Mouse (Mus musculus): ENCODE results near the gene Map2k4. TPM values are rescaled to one million over a fixed set of nuclear protein-coding genes. Genes with fewer than 3 reads are reported as not detected.

Gene Map2k4
- polyA plus RNA-seq, 1 experiment, result 18.6 TPM

- WGBS, result 46% methylated on average over 6 of the region's 6 CpGs
- TF ChIP-seq POLR2A (IDR thresholded peaks at IDR 0.05; ENCODE audit: low read depth, low read length) (no peak), CTCF (conservative IDR thresholded peaks at IDR 0.05; ENCODE audit: insufficient read depth, insufficient read length, low read depth, low read length) (no peak)
These were observed 120.6 kb downstream of the Map2k4 start for GRCm38 (mm10) chr11:65667348-65667969.

GRCm38 (mm10) chr11:65664903-65665302, 123.2 kb downstream of the Map2k4 start:
- no peak for TF ChIP-seq POLR2A (IDR thresholded peaks at IDR 0.05; ENCODE audit: low read depth, low read length)
- TF ChIP-seq CTCF (conservative IDR thresholded peaks at IDR 0.05; ENCODE audit: insufficient read depth, insufficient read length, low read depth, low read length), result no peak
- no peak for DNase-seq
- no peaks in the 10 kb centered on the region for H3K27me3 ChIP-seq (replicated peaks; ENCODE audit: control insufficient read depth, insufficient read depth, low read length)
- 85% methylated on average over 6 of the region's 6 CpGs for WGBS
- no peak overlapping the region for H3K4me3 ChIP-seq (ENCODE audit: insufficient read depth, low read depth, low read length)
- H3K36me3 ChIP-seq (ENCODE audit: control insufficient read depth, insufficient read depth, low read length), result no peaks in the 10 kb centered on the region
- H3K4me1 ChIP-seq (ENCODE audit: control insufficient read depth, insufficient read depth, low read length), result no peaks in the 10 kb centered on the region
- no peak overlapping the region for H3K27ac ChIP-seq (ENCODE audit: insufficient read depth, low read depth, low read length)

More at GRCm38 (mm10) chr11:65667348-65667969, 120.6 kb downstream of the Map2k4 start:
- no peaks in the 10 kb centered on the region for H3K36me3 ChIP-seq (ENCODE audit: control insufficient read depth, insufficient read depth, low read length)
- H3K27me3 ChIP-seq (replicated peaks; ENCODE audit: control insufficient read depth, insufficient read depth, low read length), result no peaks in the 10 kb centered on the region
- no peak overlapping the region for H3K4me3 ChIP-seq (ENCODE audit: insufficient read depth, low read depth, low read length)
- no peak overlapping the region for H3K27ac ChIP-seq (ENCODE audit: insufficient read depth, low read depth, low read length)
- no peaks in the 10 kb centered on the region for H3K4me1 ChIP-seq (ENCODE audit: control insufficient read depth, insufficient read depth, low read length)
- DNase-seq, result no peak

GRCm38 (mm10) chr11:65661790-65662522, 126.1 kb downstream of the Map2k4 start:
- no peaks in the 10 kb centered on the region for H3K36me3 ChIP-seq (ENCODE audit: control insufficient read depth, insufficient read depth, low read length)
- no peak overlapping the region for H3K4me3 ChIP-seq (ENCODE audit: insufficient read depth, low read depth, low read length)
- TF ChIP-seq POLR2A (IDR thresholded peaks at IDR 0.05; ENCODE audit: low read depth, low read length), result no peak
- no peak for TF ChIP-seq CTCF (conservative IDR thresholded peaks at IDR 0.05; ENCODE audit: insufficient read depth, insufficient read length, low read depth, low read length)
- DNase-seq, result no peak
- WGBS, result 34% methylated on average over 8 of the region's 8 CpGs
- no peaks in the 10 kb centered on the region for H3K4me1 ChIP-seq (ENCODE audit: control insufficient read depth, insufficient read depth, low read length)
- no peak overlapping the region for H3K27ac ChIP-seq (ENCODE audit: insufficient read depth, low read depth, low read length)
- H3K27me3 ChIP-seq (replicated peaks; ENCODE audit: control insufficient read depth, insufficient read depth, low read length), result no peaks in the 10 kb centered on the region

- DNase-seq, result no peak
These were observed 134.2 kb downstream of the Map2k4 start for GRCm38 (mm10) chr11:65653932-65654331.

GRCm38 (mm10) chr11:65651426-65651825, 136.7 kb downstream of the Map2k4 start:
- H3K4me3 ChIP-seq (ENCODE audit: insufficient read depth, low read depth, low read length), result no peak overlapping the region
- no peak for DNase-seq
- no peak overlapping the region for H3K27ac ChIP-seq (ENCODE audit: insufficient read depth, low read depth, low read length)
- no peaks in the 10 kb centered on the region for H3K27me3 ChIP-seq (replicated peaks; ENCODE audit: control insufficient read depth, insufficient read depth, low read length)
- H3K36me3 ChIP-seq (ENCODE audit: control insufficient read depth, insufficient read depth, low read length), result no peaks in the 10 kb centered on the region
- no peaks in the 10 kb centered on the region for H3K4me1 ChIP-seq (ENCODE audit: control insufficient read depth, insufficient read depth, low read length)
- 50% methylated on average over 7 of the region's 7 CpGs for WGBS
- TF ChIP-seq CTCF (conservative IDR thresholded peaks at IDR 0.05; ENCODE audit: insufficient read depth, insufficient read length, low read depth, low read length) (no peak), POLR2A (IDR thresholded peaks at IDR 0.05; ENCODE audit: low read depth, low read length) (no peak)

More at GRCm38 (mm10) chr11:65653932-65654331, 134.2 kb downstream of the Map2k4 start:
- Histone ChIP-seq H3K27ac (ENCODE audit: insufficient read depth, low read depth, low read length) (no peak overlapping the region), H3K4me1 (ENCODE audit: control insufficient read depth, insufficient read depth, low read length) (no peaks in the 10 kb centered on the region), H3K27me3 (replicated peaks; ENCODE audit: control insufficient read depth, insufficient read depth, low read length) (no peaks in the 10 kb centered on the region), H3K4me3 (ENCODE audit: insufficient read depth, low read depth, low read length) (no peak overlapping the region), H3K36me3 (ENCODE audit: control insufficient read depth, insufficient read depth, low read length) (no peaks in the 10 kb centered on the region)
- TF ChIP-seq POLR2A (IDR thresholded peaks at IDR 0.05; ENCODE audit: low read depth, low read length) (no peak), CTCF (conservative IDR thresholded peaks at IDR 0.05; ENCODE audit: insufficient read depth, insufficient read length, low read depth, low read length) (no peak)
- WGBS, result 84% methylated on average over 8 of the region's 8 CpGs

GRCm38 (mm10) chr11:65649956-65650715, 138.0 kb downstream of the Map2k4 start:
- 61% methylated on average over 4 of the region's 4 CpGs for WGBS
- Histone ChIP-seq H3K27ac (ENCODE audit: insufficient read depth, low read depth, low read length) (no peak overlapping the region), H3K36me3 (ENCODE audit: control insufficient read depth, insufficient read depth, low read length) (no peaks in the 10 kb centered on the region), H3K4me1 (ENCODE audit: control insufficient read depth, insufficient read depth, low read length) (no peaks in the 10 kb centered on the region), H3K4me3 (ENCODE audit: insufficient read depth, low read depth, low read length) (no peak overlapping the region), H3K27me3 (replicated peaks; ENCODE audit: control insufficient read depth, insufficient read depth, low read length) (no peaks in the 10 kb centered on the region)
- DNase-seq, result no peak
- no peak for TF ChIP-seq CTCF (conservative IDR thresholded peaks at IDR 0.05; ENCODE audit: insufficient read depth, insufficient read length, low read depth, low read length)
- TF ChIP-seq POLR2A (IDR thresholded peaks at IDR 0.05; ENCODE audit: low read depth, low read length), result no peak

- no peak overlapping the region for H3K4me3 ChIP-seq (ENCODE audit: insufficient read depth, low read depth, low read length)
- no peaks in the 10 kb centered on the region for H3K36me3 ChIP-seq (ENCODE audit: control insufficient read depth, insufficient read depth, low read length)
- H3K27ac ChIP-seq (ENCODE audit: insufficient read depth, low read depth, low read length), result no peak overlapping the region
- H3K27me3 ChIP-seq (replicated peaks; ENCODE audit: control insufficient read depth, insufficient read depth, low read length), result no peaks in the 10 kb centered on the region
- TF ChIP-seq CTCF (conservative IDR thresholded peaks at IDR 0.05; ENCODE audit: insufficient read depth, insufficient read length, low read depth, low read length) (no peak), POLR2A (IDR thresholded peaks at IDR 0.05; ENCODE audit: low read depth, low read length) (no peak)
- WGBS, result 65% methylated on average over 4 of the region's 4 CpGs
- DNase-seq, result no peak
- H3K4me1 ChIP-seq (ENCODE audit: control insufficient read depth, insufficient read depth, low read length), result no peaks in the 10 kb centered on the region
These were observed 138.6 kb downstream of the Map2k4 start for GRCm38 (mm10) chr11:65649469-65649868.

All from kidney, adult 2 months (tissue).